Mouse (Mus musculus) left cerebral cortex, adult 2 months (tissue): Measurements from ENCODE around the gene Adh6b. TPM values are rescaled to one million over a fixed set of nuclear protein-coding genes. Genes with fewer than 3 reads are reported as not detected.

Experiments used
- DNase-seq, 2 experiments: peaks; one replicate each; pipeline ENCODE4 v3.0.0; 2021 to 2022; ENCODE audit warnings: low spot score in 2 of 2, mixed read lengths in 1 of 2; ENCODE audit errors: extremely low spot score in 1 of 2
- H3K27ac ChIP-seq: fragments of 200-600 bp; 2 replicates; pipeline ENCODE4 v1.8.1; 2022
- H3K4me3 ChIP-seq: fragments of 200-600 bp; 2 replicates; pipeline ENCODE4 v1.8.1; 2022
- CTCF ChIP-seq: fragments of 200-600 bp; IDR thresholded peaks from 2 replicates; pipeline ENCODE4 v1.8.1; 2022; ENCODE audit warnings: antibody characterized with exemption, mild to moderate bottlenecking, moderate library complexity
- intact Hi-C: fragments of 180-260 bp; cut with DNase I; formaldehyde crosslinking; loops from one replicate; pipeline ENCODE4 v1.15.1; 2025
- total RNA-seq, 2 experiments: library from RNA; stranded (reverse); gene quantifications; 2 replicates each; pipeline ENCODE4 v1.2.3; 2021

Adh6b gene
- total RNA-seq, 2 experiments from 2014 or later, result not detected

DNA sequence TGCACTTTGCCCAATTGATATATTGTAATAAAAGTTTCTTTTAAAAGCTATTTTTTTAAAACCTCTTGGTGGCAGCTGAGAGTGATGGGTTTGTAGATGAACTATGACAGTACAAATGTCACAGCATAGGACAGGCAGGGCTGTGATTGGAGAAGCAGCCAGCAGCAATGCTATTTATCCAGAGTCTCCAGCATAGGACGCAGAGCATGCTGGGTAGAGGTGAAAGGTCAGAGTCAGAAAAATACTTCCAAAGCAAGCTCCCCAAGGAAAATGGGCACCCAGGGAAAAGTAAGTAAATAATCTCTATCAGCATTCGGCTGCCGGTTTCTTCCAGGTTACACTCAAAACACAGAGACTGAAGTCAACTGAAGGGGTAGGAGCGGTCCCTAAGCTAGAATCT is 32.3 kb downstream of the Adh6b start:
- Histone ChIP-seq H3K27ac (no peak overlapping the region), H3K4me3 (no peak overlapping the region)
- no peak for TF ChIP-seq CTCF
- no peak for DNase-seq
- intact Hi-C loops, result no loop called here

DNA sequence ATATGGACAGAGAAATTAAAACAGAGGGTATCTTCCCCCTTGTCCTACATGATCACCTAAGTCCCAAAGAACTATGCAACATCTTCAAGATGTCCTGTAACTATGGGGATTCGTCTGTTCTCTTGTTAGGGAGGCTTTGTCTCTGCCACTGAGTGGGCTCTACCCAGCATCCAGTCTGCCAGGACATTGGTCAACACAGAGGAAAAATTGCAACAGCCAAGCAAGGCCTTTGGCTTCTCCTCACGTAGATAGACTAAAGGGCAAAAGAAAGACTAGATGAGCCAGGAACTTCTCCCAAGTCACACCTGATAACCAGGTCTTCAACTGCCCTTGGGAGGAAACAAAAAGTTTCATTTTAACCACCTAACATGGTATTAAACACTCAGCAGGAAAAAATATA is 33.6 kb downstream of the Adh6b start:
- intact Hi-C loops, result no loop called here
- DNase-seq, result no peak
- no peak for TF ChIP-seq CTCF

GRCm38 (mm10) chr3:138381133-138381532 is 39.6 kb downstream of the Adh6b start:
- H3K27ac ChIP-seq, result no peak overlapping the region
- intact Hi-C loops, result no loop called here
- no peak for TF ChIP-seq CTCF
- no peak for DNase-seq
- H3K4me3 ChIP-seq, result no peak overlapping the region

More for the DNA sequence above, 33.6 kb downstream of the Adh6b start:
- Histone ChIP-seq H3K27ac (no peak overlapping the region), H3K4me3 (no peak overlapping the region)

- intact Hi-C loops, result no loop called here
- Histone ChIP-seq H3K4me3 (no peak overlapping the region), H3K27ac (no peak overlapping the region)
- DNase-seq, result no peak
- no peak for TF ChIP-seq CTCF
These were observed 45.6 kb downstream of the Adh6b start for GRCm38 (mm10) chr3:138387155-138387554.

DNA sequence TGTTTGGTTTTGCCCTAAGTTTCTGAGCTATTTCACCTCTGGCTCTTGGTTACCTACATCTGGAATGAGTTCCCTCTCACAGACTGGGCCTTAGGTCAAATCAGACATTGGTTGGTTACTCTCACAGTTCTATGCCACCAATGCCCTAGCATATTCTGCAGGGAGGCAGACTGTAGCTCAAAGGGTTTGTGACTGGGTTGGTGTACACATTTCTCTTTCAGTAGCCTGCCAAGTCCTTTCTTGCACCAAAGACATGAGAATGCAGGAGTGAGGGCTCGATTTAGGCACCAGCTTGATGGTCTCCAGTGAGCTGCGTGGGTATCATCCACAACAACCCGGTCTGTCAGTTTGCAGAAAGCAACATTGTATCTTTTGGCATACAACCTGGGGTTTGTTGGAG is 63.3 kb downstream of the Adh6b start:
- intact Hi-C loops, result loop anchor here (1.0 to 2.0 kb wide), 2 partner anchors 182 to 207 kb away; no protein-coding TSS in a partner anchor
- no peak overlapping the region for H3K4me3 ChIP-seq
- H3K27ac ChIP-seq, result no peak overlapping the region
- DNase-seq, result no peak
- no peak for TF ChIP-seq CTCF

DNA sequence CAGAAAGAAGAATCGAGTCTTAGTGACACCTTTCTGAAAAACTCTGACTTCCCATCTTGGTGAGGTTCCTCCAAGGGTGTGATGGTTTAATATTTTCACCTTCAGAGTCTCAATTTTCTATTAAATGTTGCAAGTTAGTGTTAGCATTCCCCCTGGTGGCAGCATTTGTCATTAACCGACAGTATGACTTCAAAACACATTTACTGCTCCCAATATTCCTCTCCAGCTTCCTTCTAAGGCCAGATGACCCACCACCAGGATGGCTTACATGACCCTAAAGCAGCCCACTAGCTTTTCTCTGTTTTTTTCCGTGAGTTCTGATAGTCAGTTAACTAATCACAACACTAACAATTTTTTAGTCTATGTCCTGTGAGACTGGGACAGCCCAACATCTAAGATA is 63.8 kb downstream of the Adh6b start:
- Histone ChIP-seq H3K4me3 (no peak overlapping the region), H3K27ac (no peak overlapping the region)
- peak; percentile 32 to 50 for DNase-seq
- intact Hi-C loops, result loop anchor here (1.0 to 2.0 kb wide), 2 partner anchors 183 to 207 kb away; no protein-coding TSS in a partner anchor
- peak; percentile 60 for TF ChIP-seq CTCF

DNA sequence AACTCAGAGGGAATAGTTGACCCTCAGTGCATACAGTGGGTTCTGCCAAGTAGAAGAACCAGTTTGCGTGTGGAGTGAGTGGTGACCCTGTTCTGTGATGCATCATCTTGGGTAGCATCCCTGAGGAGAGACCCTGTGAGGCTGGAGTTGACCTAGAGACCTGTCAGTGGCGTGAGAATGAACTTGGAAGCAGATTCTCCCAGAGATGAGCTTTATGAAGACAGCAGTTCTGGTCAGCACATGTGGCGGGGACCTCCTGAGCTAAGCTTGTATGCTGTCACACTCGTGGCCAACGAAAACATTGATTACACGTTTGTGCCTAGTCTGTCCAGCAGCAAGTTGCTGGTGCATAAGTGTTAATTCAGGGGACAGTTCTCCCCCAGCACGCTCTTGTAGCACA is 64.3 kb downstream of the Adh6b start:
- no peak for TF ChIP-seq CTCF
- DNase-seq, result no peak
- Histone ChIP-seq H3K4me3 (no peak overlapping the region), H3K27ac (no peak overlapping the region)
- intact Hi-C loops, result loop anchor here (1.0 to 2.0 kb wide), 2 partner anchors 183 to 208 kb away; no protein-coding TSS in a partner anchor

GRCm38 (mm10) chr3:138407920-138408319 is 66.3 kb downstream of the Adh6b start:
- Histone ChIP-seq H3K27ac (no peak overlapping the region), H3K4me3 (no peak overlapping the region)
- TF ChIP-seq CTCF, result no peak
- intact Hi-C loops, result no loop called here
- DNase-seq, result no peak

Other genes with a start within 250 kb of the Adh6b start
- 1 to 10 TPM; 5.8 to 6.2 TPM for gene Trmt10a, start 198.3 kb upstream of the Adh6b start, total RNA-seq
- 1 to 10 TPM; 6.2 to 6.5 TPM for gene Mttp, start 196.8 kb upstream of the Adh6b start, total RNA-seq
- gene 4930579F01Rik, start 147.9 kb upstream of the Adh6b start, total RNA-seq, result not detected
- gene Adh7, start 124.0 kb upstream of the Adh6b start, total RNA-seq, result under 1 TPM in 1 of 2 experiments, not detected in 1; 0.28 TPM
- under 1 TPM; 0.42 to 0.63 TPM for gene Adh1, start 80.8 kb upstream of the Adh6b start, total RNA-seq
- not detected for gene Adh6a, start 28.5 kb upstream of the Adh6b start, total RNA-seq
- not detected for gene Adh4, start 73.7 kb downstream of the Adh6b start, total RNA-seq
- 10 to 100 TPM; 54.9 to 58.3 TPM for gene Adh5, start 101.3 kb downstream of the Adh6b start, total RNA-seq
- gene Metap1, start 147.7 kb downstream of the Adh6b start, total RNA-seq, result 10 to 100 TPM; 40.7 to 44.3 TPM
- 100 to 1,000 TPM; 181 to 197 TPM for gene Eif4e, start 184.4 kb downstream of the Adh6b start, total RNA-seq